Mouse (Mus musculus): ENCODE measurements around the gene Cdh1.

The Cdh1 gene

GRCm38 (mm10) chr8:106674894-106675293 lies 71.7 kb downstream of the Cdh1 start:
- DNase-seq, result no peak

- DNase-seq, result peak; percentile 94 to 95
Measured at GRCm38 (mm10) chr8:106682971-106683668, 80.0 kb downstream of the Cdh1 start, which contains the start of gene Tango6. Gene Tango6, plus strand, starts transcription at chr8:106683068.

- DNase-seq, result no peak
Measured at GRCm38 (mm10) chr8:106684387-106684786, 81.2 kb downstream of the Cdh1 start.

- DNase-seq, result peak; percentile 39 to 54
Measured at GRCm38 (mm10) chr8:106687479-106687878, 84.3 kb downstream of the Cdh1 start.

GRCm38 (mm10) chr8:106697748-106698248 lies 94.6 kb downstream of the Cdh1 start:
- DNase-seq, result no peak

GRCm38 (mm10) chr8:106699588-106699987 lies 96.4 kb downstream of the Cdh1 start:
- DNase-seq, result peak; percentile 84 to 88

- no peak for DNase-seq
Measured at GRCm38 (mm10) chr8:106700131-106700530, 97.0 kb downstream of the Cdh1 start.

GRCm38 (mm10) chr8:106701360-106701759 lies 98.2 kb downstream of the Cdh1 start:
- DNase-seq, result no peak

GRCm38 (mm10) chr8:106704199-106704900 lies 101.2 kb downstream of the Cdh1 start:
- DNase-seq, result no peak

GRCm38 (mm10) chr8:106704901-106705321 lies 101.8 kb downstream of the Cdh1 start:
- no peak for DNase-seq

- no peak for DNase-seq
Measured at GRCm38 (mm10) chr8:106706194-106706593, 103.0 kb downstream of the Cdh1 start.

- DNase-seq, result no peak
Measured at GRCm38 (mm10) chr8:106710002-106710401, 106.9 kb downstream of the Cdh1 start.

- DNase-seq, result peak; percentile 59 to 67
Measured at GRCm38 (mm10) chr8:106712487-106712886, 109.3 kb downstream of the Cdh1 start.

- no peak for DNase-seq
Measured at GRCm38 (mm10) chr8:106714297-106714696, 111.1 kb downstream of the Cdh1 start.

GRCm38 (mm10) chr8:106718091-106718500 lies 114.9 kb downstream of the Cdh1 start:
- peak; percentile 89 to 93 for DNase-seq

Data from cerebellum, postnatal 14 days (tissue).